12 mouse cellular contexts compared by ENCODE assay signal in the genomic region with DNA sequence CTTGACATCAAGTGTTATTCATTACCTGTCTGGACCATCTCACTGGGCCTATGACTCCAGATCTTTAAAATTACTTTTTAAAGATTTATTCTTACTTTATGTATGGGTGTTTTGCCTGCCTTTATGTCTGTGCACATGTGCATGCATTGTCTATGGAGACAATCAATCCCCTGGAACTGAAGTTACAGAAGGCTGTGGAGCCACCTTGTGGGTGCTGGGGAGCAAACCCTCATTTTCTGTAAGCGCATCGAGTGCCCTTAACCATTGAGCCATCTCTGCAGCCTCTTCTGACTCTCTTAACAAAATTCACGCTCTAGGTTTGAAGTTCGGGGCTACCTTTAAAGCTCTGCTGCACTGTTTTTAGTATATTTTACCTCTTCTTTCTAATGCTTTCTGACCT. TPM values are rescaled to one million over a fixed set of nuclear protein-coding genes. Genes with fewer than 3 reads are reported as not detected.
A peak's percentile ranks its signal among the peaks of the same experiment; 100 is the strongest.
DNase-seq lines count a peak whose midpoint lies in the region; ATAC-seq and TF ChIP-seq lines count a peak whose summit lies in the region.
"Had no signal": no experiment of that assay in that cellular context is flagged by ENCODE, and none has a peak within 500 bp of the region (broad histone marks: within the 10 kb centered on the region; RNA-seq: fewer than 3 reads in every experiment).

No protein-coding gene starts in this region.

- WGBS in intestine, postnatal 0 days: 72% methylated on average over 4 of the region's 4 CpGs
- 72% methylated on average over 4 of the region's 4 CpGs for WGBS in intestine, embryonic 16.5 days
- WGBS in kidney, embryonic 14.5 days: 78% methylated on average over 4 of the region's 4 CpGs

- TF ChIP-seq CTCF in intestine, postnatal 0 days (IDR thresholded peaks at IDR 0.05; ENCODE audit: low read depth): peak; percentile 59
- TF ChIP-seq CTCF in brain, embryonic 14.5 days (IDR thresholded peaks at IDR 0.05; ENCODE audit: borderline replicate concordance, extremely low read depth, insufficient read depth, insufficient read length): peak; percentile 27; the same call in 1 of the 2 replicates

- H3K4me2 ChIP-seq in intestine, postnatal 0 days (replicated peaks; ENCODE audit: low read depth): no peak overlapping the region
- no peak overlapping the region for H3K4me2 ChIP-seq in intestine, embryonic 16.5 days (ENCODE audit: low read depth, low read length)
- H3K4me2 ChIP-seq in kidney, embryonic 14.5 days (replicated peaks; ENCODE audit: low read depth, low read length): no peak overlapping the region
- H3K4me2 ChIP-seq: embryonic facial prominence, embryonic 15.5 days; heart, embryonic 11.5 days; liver, embryonic 15.5 days; midbrain, embryonic 15.5 days; stomach, embryonic 15.5 days had no signal

- H3K36me3 ChIP-seq in intestine, postnatal 0 days (ENCODE audit: control insufficient read depth, insufficient read depth): peaks cover 8% of the 10 kb centered on the region; the same call in 1 of the 2 replicates
- no peaks in the 10 kb centered on the region for H3K36me3 ChIP-seq in intestine, embryonic 16.5 days (ENCODE audit: control insufficient read depth, insufficient read depth, low read length)
- no peaks in the 10 kb centered on the region for H3K36me3 ChIP-seq in kidney, embryonic 14.5 days (ENCODE audit: control insufficient read depth, insufficient read depth, low read length)
- H3K36me3 ChIP-seq: liver, embryonic 15.5 days had no signal

- no peak for TF ChIP-seq POLR2A in brain, embryonic 14.5 days (IDR thresholded peaks at IDR 0.05; ENCODE audit: borderline replicate concordance, extremely low read depth, insufficient read depth, insufficient read length, poor library complexity, severe bottlenecking)

- H3K4me1 ChIP-seq in intestine, postnatal 0 days (replicated peaks; ENCODE audit: control insufficient read depth, insufficient read depth, low read length): no peaks in the 10 kb centered on the region
- peaks cover 5% of the 10 kb centered on the region; the same call in 1 of the 2 replicates for H3K4me1 ChIP-seq in intestine, embryonic 16.5 days (ENCODE audit: control insufficient read depth, insufficient read depth, low read length)
- no peaks in the 10 kb centered on the region for H3K4me1 ChIP-seq in kidney, embryonic 14.5 days (ENCODE audit: control insufficient read depth, insufficient read depth, low read length)
- H3K4me1 ChIP-seq: embryonic facial prominence, embryonic 15.5 days; liver, embryonic 15.5 days; midbrain, embryonic 15.5 days; stomach, embryonic 15.5 days had no signal

- H3K9ac ChIP-seq in intestine, postnatal 0 days (ENCODE audit: low read depth, low read length): no peak overlapping the region
- no peak overlapping the region for H3K9ac ChIP-seq in intestine, embryonic 16.5 days (ENCODE audit: low read depth, low read length)
- H3K9ac ChIP-seq in kidney, embryonic 14.5 days (ENCODE audit: low read depth, low read length): no peak overlapping the region
- H3K9ac ChIP-seq: embryonic facial prominence, embryonic 15.5 days; liver, embryonic 15.5 days; midbrain, embryonic 15.5 days; stomach, embryonic 15.5 days had no signal

- ATAC-seq in intestine, postnatal 0 days: no peak
- ATAC-seq in intestine, embryonic 16.5 days: no peak
- ATAC-seq in kidney, embryonic 14.5 days (ENCODE audit: low FRiP score, low TSS enrichment): no peak
- ATAC-seq: midbrain, embryonic 15.5 days had no signal

- DNase-seq in thymus, postnatal 25 days: peak; percentile 9
- DNase-seq in thymus, adult 18-20 months: no peak
- DNase-seq in brain, embryonic 14.5 days (ENCODE audit: low read depth): peak; percentile 17
- DNase-seq in frontal cortex, postnatal 25 days (ENCODE audit: low spot score in 2 of 2): no peak

- no peaks in the 10 kb centered on the region for H3K9me3 ChIP-seq in intestine, postnatal 0 days (ENCODE audit: control insufficient read depth)
- no peaks in the 10 kb centered on the region for H3K9me3 ChIP-seq in intestine, embryonic 16.5 days (ENCODE audit: control insufficient read depth, low read length)
- H3K9me3 ChIP-seq in kidney, embryonic 14.5 days (ENCODE audit: control insufficient read depth, low read length): no peaks in the 10 kb centered on the region
- H3K9me3 ChIP-seq: embryonic facial prominence, embryonic 15.5 days; liver, embryonic 15.5 days; midbrain, embryonic 15.5 days; stomach, embryonic 15.5 days had no signal

- H3K27ac ChIP-seq in intestine, postnatal 0 days (ENCODE audit: low read depth, low read length): no peak overlapping the region
- no peak overlapping the region for H3K27ac ChIP-seq in intestine, embryonic 16.5 days (ENCODE audit: low read length)
- H3K27ac ChIP-seq in kidney, embryonic 14.5 days (ENCODE audit: low read depth, low read length): no peak overlapping the region
- H3K27ac ChIP-seq: embryonic facial prominence, embryonic 15.5 days; liver, embryonic 15.5 days; midbrain, embryonic 15.5 days; stomach, embryonic 15.5 days had no signal

- H3K27me3 ChIP-seq in intestine, postnatal 0 days (replicated peaks; ENCODE audit: control insufficient read depth, insufficient read depth, low read length): no peaks in the 10 kb centered on the region
- no peaks in the 10 kb centered on the region for H3K27me3 ChIP-seq in intestine, embryonic 16.5 days (replicated peaks; ENCODE audit: control insufficient read depth, insufficient read depth, low read length)
- H3K27me3 ChIP-seq in kidney, embryonic 14.5 days (ENCODE audit: control insufficient read depth, insufficient read depth, low read length): no peaks in the 10 kb centered on the region
- H3K27me3 ChIP-seq: embryonic facial prominence, embryonic 15.5 days; liver, embryonic 15.5 days; midbrain, embryonic 15.5 days; stomach, embryonic 15.5 days had no signal

- H3K4me3 ChIP-seq in intestine, postnatal 0 days (ENCODE audit: low read depth, low read length): no peak overlapping the region
- H3K4me3 ChIP-seq in intestine, embryonic 16.5 days (ENCODE audit: low read length): no peak overlapping the region
- no peak overlapping the region for H3K4me3 ChIP-seq in kidney, embryonic 14.5 days (ENCODE audit: low read length)
- H3K4me3 ChIP-seq: embryonic facial prominence, embryonic 15.5 days; liver, embryonic 15.5 days; midbrain, embryonic 15.5 days; stomach, embryonic 15.5 days had no signal

RNA-seq across cellular contexts. Expression of a gene that starts 14.3 kb away (rescaled TPM):
- 43.5 and 45.6 TPM in 2 replicates for polyA plus RNA-seq in intestine, postnatal 0 days (2015; fragmentation: Nextera tagmentation; extraction: Ambion mirVana)
- polyA plus RNA-seq in intestine, embryonic 16.5 days (2015; fragmentation: Nextera tagmentation; extraction: Ambion mirVana): 62.6 and 63.1 TPM in 2 replicates
- polyA plus RNA-seq in brain, embryonic 14.5 days (2012; rRNA removed): 41.4 and 55.8 TPM in 2 replicates
- 46.5 and 64.3 TPM in 2 replicates for polyA plus RNA-seq in kidney, embryonic 14.5 days (2014; fragmentation: Nextera tagmentation; extraction: Ambion mirVana)

RNA-seq across cellular contexts. Expression of a gene that starts 48.3 kb away (rescaled TPM):
- polyA plus RNA-seq in intestine, postnatal 0 days (2015; fragmentation: Nextera tagmentation; extraction: Ambion mirVana): 2.9 and 3.0 TPM in 2 replicates
- polyA plus RNA-seq in intestine, embryonic 16.5 days (2015; fragmentation: Nextera tagmentation; extraction: Ambion mirVana): 6.4 and 7.1 TPM in 2 replicates
- 91.4 and 92.7 TPM in 2 replicates for polyA plus RNA-seq in brain, embryonic 14.5 days (2012; rRNA removed)
- 4.7 and 8.5 TPM in 2 replicates for polyA plus RNA-seq in kidney, embryonic 14.5 days (2014; fragmentation: Nextera tagmentation; extraction: Ambion mirVana)

Comparison
In these comparisons a context has a peak if more than half of its experiments do, and no peak if none do; other contexts are left out.
1. DNase-seq: peak in thymus, postnatal 25 days (single experiment) and brain, embryonic 14.5 days (single experiment); none in thymus, adult 18-20 months (0 of 2) and frontal cortex, postnatal 25 days (0 of 2).